Mouse (Mus musculus) hindbrain, embryonic 10.5 days (tissue): ENCODE measurements around the gene Fxr2. TPM values are rescaled to one million over a fixed set of nuclear protein-coding genes. Genes with fewer than 3 reads are reported as not detected.
A peak's percentile ranks its signal among the peaks of the same experiment; 100 is the strongest.

Experiments used
- DNase-seq: peaks from one replicate; pipeline ENCODE4 v3.0.0-alpha.2; 2017; ENCODE audit warnings: low spot score
- H3K27ac ChIP-seq: fragments of 300-500 bp; sonication (generic); 2 replicates; pipeline ENCODE4 v1.5.1; 2016; ENCODE audit warnings: mild to moderate bottlenecking, moderate library complexity
- H3K27me3 ChIP-seq: fragments of 300-500 bp; sonication (generic); 2 replicates; pipeline ENCODE4 v1.6.1; 2016; ENCODE audit warnings: mild to moderate bottlenecking; ENCODE audit not compliant: poor library complexity, insufficient read depth, severe bottlenecking
- H3K36me3 ChIP-seq: fragments of 300-500 bp; sonication (generic); 2 replicates; pipeline ENCODE4 v1.6.1; 2016; ENCODE audit warnings: mild to moderate bottlenecking, moderate library complexity
- H3K4me1 ChIP-seq: fragments of 300-500 bp; sonication (generic); replicated peaks from 2 replicates; pipeline ENCODE4 v1.6.1; 2016; ENCODE audit warnings: mild to moderate bottlenecking
- H3K4me3 ChIP-seq: fragments of 300-500 bp; sonication (generic); 2 replicates; pipeline ENCODE4 v1.5.1; 2016; ENCODE audit warnings: mild to moderate bottlenecking, moderate library complexity
- H3K9me3 ChIP-seq: fragments of 300-500 bp; sonication (generic); 2 replicates; pipeline ENCODE4 v1.6.1; 2016; ENCODE audit warnings: mild to moderate bottlenecking, moderate library complexity
- WGBS: fragments of 180-500 bp; shearing (Covaris S2); methylation state at CpG from one replicate; pipeline ENCODE4 v1.1.7; 2016; 5-methylcytosine and 5-hydroxymethylcytosine counted together
- polyA plus RNA-seq: library from polyadenylated mRNA; unstranded; fragments of >200 nt; fragmentation: Nextera tagmentation; extraction: Ambion mirVana; gene quantifications from 2 replicates; pipeline ENCODE4 v1.2.1, GENCODE M21; 2016

Gene Fxr2
- polyA plus RNA-seq, 1 experiment from 2014 or later, result 47.4 TPM

DNA sequence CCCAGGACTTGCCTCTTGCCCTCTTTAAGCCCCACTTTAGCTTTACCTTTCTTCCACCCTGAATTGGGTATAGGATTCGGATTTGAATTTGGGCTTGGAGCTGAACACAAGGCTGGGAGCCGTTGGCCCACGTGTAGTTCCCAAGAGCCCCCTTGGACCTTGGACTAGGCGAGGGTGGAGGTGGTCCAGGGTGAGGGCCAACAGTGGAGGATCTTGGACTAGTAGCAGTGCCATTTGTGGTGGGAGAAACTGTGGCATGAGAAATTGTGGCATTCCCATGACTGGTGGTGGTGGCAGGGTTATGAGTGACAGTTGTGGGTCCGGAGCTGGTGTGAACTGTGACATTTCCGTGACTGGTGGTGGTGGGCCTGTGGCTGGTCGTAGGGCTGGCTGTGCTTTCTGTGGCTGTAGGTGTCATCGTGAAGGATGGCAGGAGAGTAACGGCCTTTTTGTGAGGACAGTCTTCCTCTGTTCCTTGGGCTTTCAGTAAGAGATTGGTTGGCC is 32.7 kb downstream of the Fxr2 start:
- Histone ChIP-seq H3K4me3 (peak overlapping the region; percentile 20), H3K4me1 (peaks cover 41% of the 10 kb centered on the region)
- 87% methylated on average over 9 of the region's 9 CpGs for WGBS

GRCm38 (mm10) chr11:69665961-69666664 is 33.3 kb downstream of the Fxr2 start, which contains the start of gene Cd68:
Cd68 (minus strand) TSS chr11:69666153.
- no peaks in the 10 kb centered on the region for H3K27me3 ChIP-seq
- DNase-seq, result peak; percentile 40
- H3K27ac ChIP-seq, result no peak within 1 kb of the TSS
- no peaks in the 10 kb centered on the region for H3K9me3 ChIP-seq
- H3K36me3 ChIP-seq, result peaks cover 76% of the 10 kb centered on the region
- peaks cover 44% of the 10 kb centered on the region for H3K4me1 ChIP-seq
- H3K4me3 ChIP-seq, result peak within 1 kb of the TSS; percentile 20
- 39% methylated on average over 7 of the region's 7 CpGs for WGBS

More for the DNA sequence above, 32.7 kb downstream of the Fxr2 start:
- Histone ChIP-seq H3K9me3 (no peaks in the 10 kb centered on the region), H3K27ac (no peak overlapping the region), H3K36me3 (peaks cover 70% of the 10 kb centered on the region), H3K27me3 (no peaks in the 10 kb centered on the region)
- no peak for DNase-seq

DNA sequence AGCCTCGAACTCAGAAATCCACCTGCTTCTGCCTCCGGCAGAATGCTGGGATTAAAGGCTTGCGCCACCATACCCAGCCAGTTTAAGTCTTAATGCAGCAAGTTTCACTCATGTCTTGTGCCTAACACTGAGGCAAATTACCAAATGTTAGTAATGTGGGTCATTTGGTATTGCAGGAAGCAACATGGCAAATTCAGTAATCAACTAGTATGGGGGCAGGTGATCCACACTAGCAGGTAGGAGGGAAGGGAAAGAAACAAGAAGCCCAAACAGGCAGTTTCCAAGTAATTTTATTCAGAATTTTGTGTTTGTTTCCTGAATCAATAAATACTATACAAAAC is 33.8 kb downstream of the Fxr2 start:
- Histone ChIP-seq H3K9me3 (no peaks in the 10 kb centered on the region), H3K27ac (no peak overlapping the region), H3K27me3 (no peaks in the 10 kb centered on the region), H3K36me3 (peaks cover 81% of the 10 kb centered on the region), H3K4me3 (no peak overlapping the region), H3K4me1 (peaks cover 39% of the 10 kb centered on the region)
- no peak for DNase-seq
- 89% methylated on average over 3 of the region's 3 CpGs for WGBS

GRCm38 (mm10) chr11:69670786-69671725 is 38.3 kb downstream of the Fxr2 start:
- Histone ChIP-seq H3K4me3 (peak overlapping the region; percentile 100), H3K36me3 (peaks cover 88% of the 10 kb centered on the region), H3K9me3 (no peaks in the 10 kb centered on the region), H3K4me1 (peaks cover 26% of the 10 kb centered on the region), H3K27me3 (no peaks in the 10 kb centered on the region), H3K27ac (peak overlapping the region; percentile 98)
- DNase-seq, result peak; percentile 93
- WGBS, result 1% methylated on average over 61 of the region's 61 CpGs

GRCm38 (mm10) chr11:69671726-69672124 is 38.9 kb downstream of the Fxr2 start:
- WGBS, result under 1% methylated on average over 43 of the region's 43 CpGs
- peaks cover 88% of the 10 kb centered on the region for H3K36me3 ChIP-seq

GRCm38 (mm10) chr11:69672211-69672706 is 39.5 kb downstream of the Fxr2 start, which contains the start of gene Eif4a1:
Eif4a1 (minus strand) TSS chr11:69672423.
- peak; percentile 100 for DNase-seq
- peak within 1 kb of the TSS; percentile 100 for H3K4me3 ChIP-seq
- under 1% methylated on average over 36 of the region's 36 CpGs for WGBS
- H3K27ac ChIP-seq, result peak within 1 kb of the TSS; percentile 98
- H3K9me3 ChIP-seq, result no peaks in the 10 kb centered on the region
- peaks cover 26% of the 10 kb centered on the region for H3K4me1 ChIP-seq
- H3K36me3 ChIP-seq, result peaks cover 89% of the 10 kb centered on the region
- H3K27me3 ChIP-seq, result no peaks in the 10 kb centered on the region

More at GRCm38 (mm10) chr11:69671726-69672124, 38.9 kb downstream of the Fxr2 start:
- H3K4me1 ChIP-seq, result peaks cover 26% of the 10 kb centered on the region
- no peaks in the 10 kb centered on the region for H3K9me3 ChIP-seq
- peak overlapping the region; percentile 100 for H3K4me3 ChIP-seq
- no peak for DNase-seq
- H3K27me3 ChIP-seq, result no peaks in the 10 kb centered on the region
- H3K27ac ChIP-seq, result peak overlapping the region; percentile 98

DNA sequence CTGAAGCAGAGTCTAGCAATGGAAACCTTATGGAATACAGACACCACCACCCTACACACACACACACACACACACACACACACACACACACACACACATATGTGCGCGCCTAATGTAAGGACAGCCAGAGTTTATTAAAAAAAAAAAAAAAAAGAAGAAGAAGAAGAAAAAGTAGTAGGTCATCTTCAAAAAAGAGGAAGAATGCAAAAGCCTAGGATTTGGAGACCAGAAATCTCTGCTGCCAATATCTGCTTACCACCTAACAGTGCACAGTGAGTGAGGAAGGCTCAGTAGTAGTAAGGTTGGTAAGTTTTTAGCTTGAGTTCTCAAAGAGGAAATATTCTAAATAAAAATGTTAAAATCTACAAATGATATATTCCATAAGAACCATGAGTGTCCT is 46.4 kb downstream of the Fxr2 start:
- WGBS, result 97% methylated on average over 2 of the region's 2 CpGs
- DNase-seq, result no peak
- peaks cover 38% of the 10 kb centered on the region for H3K4me1 ChIP-seq
- H3K27me3 ChIP-seq, result no peaks in the 10 kb centered on the region; the same call in 1 of the 2 replicates
- H3K9me3 ChIP-seq, result no peaks in the 10 kb centered on the region
- H3K4me3 ChIP-seq, result no peak overlapping the region
- H3K36me3 ChIP-seq, result peaks cover 65% of the 10 kb centered on the region
- no peak overlapping the region for H3K27ac ChIP-seq

GRCm38 (mm10) chr11:69680136-69680855 is 47.5 kb downstream of the Fxr2 start:
- Histone ChIP-seq H3K9me3 (no peaks in the 10 kb centered on the region), H3K27me3 (peaks cover 7% of the 10 kb centered on the region; the same call in 1 of the 2 replicates), H3K36me3 (peaks cover 53% of the 10 kb centered on the region), H3K4me3 (peak overlapping the region; percentile 82), H3K4me1 (peaks cover 38% of the 10 kb centered on the region), H3K27ac (no peak overlapping the region; the same call in 1 of the 2 replicates)
- no peak for DNase-seq
- WGBS, result 91% methylated on average over 30 of the region's 30 CpGs

GRCm38 (mm10) chr11:69681314-69682208 is 48.8 kb downstream of the Fxr2 start, which contains the start of gene Senp3:
Senp3 (minus strand) TSS chr11:69682084.
- DNase-seq, result peak; percentile 98
- Histone ChIP-seq H3K27me3 (peaks cover 7% of the 10 kb centered on the region; the same call in 1 of the 2 replicates), H3K4me3 (peak within 1 kb of the TSS; percentile 82), H3K4me1 (peaks cover 45% of the 10 kb centered on the region), H3K9me3 (no peaks in the 10 kb centered on the region), H3K36me3 (peaks cover 41% of the 10 kb centered on the region), H3K27ac (peak within 1 kb of the TSS; percentile 93)
- under 1% methylated on average over 80 of the region's 80 CpGs for WGBS

- peaks cover 33% of the 10 kb centered on the region for H3K36me3 ChIP-seq
- peaks cover 50% of the 10 kb centered on the region for H3K4me1 ChIP-seq
- H3K27ac ChIP-seq, result peak overlapping the region; percentile 93
- DNase-seq, result no peak
- H3K4me3 ChIP-seq, result peak overlapping the region; percentile 82
- no peaks in the 10 kb centered on the region for H3K9me3 ChIP-seq
- peaks cover 14% of the 10 kb centered on the region; the same call in 1 of the 2 replicates for H3K27me3 ChIP-seq
- WGBS, result 29% methylated on average over 24 of the region's 24 CpGs
Measured at GRCm38 (mm10) chr11:69682209-69682839, 49.5 kb downstream of the Fxr2 start.
